Mouse (Mus musculus): ENCODE results near the gene Wnt2b.

Wnt2b gene

DNA sequence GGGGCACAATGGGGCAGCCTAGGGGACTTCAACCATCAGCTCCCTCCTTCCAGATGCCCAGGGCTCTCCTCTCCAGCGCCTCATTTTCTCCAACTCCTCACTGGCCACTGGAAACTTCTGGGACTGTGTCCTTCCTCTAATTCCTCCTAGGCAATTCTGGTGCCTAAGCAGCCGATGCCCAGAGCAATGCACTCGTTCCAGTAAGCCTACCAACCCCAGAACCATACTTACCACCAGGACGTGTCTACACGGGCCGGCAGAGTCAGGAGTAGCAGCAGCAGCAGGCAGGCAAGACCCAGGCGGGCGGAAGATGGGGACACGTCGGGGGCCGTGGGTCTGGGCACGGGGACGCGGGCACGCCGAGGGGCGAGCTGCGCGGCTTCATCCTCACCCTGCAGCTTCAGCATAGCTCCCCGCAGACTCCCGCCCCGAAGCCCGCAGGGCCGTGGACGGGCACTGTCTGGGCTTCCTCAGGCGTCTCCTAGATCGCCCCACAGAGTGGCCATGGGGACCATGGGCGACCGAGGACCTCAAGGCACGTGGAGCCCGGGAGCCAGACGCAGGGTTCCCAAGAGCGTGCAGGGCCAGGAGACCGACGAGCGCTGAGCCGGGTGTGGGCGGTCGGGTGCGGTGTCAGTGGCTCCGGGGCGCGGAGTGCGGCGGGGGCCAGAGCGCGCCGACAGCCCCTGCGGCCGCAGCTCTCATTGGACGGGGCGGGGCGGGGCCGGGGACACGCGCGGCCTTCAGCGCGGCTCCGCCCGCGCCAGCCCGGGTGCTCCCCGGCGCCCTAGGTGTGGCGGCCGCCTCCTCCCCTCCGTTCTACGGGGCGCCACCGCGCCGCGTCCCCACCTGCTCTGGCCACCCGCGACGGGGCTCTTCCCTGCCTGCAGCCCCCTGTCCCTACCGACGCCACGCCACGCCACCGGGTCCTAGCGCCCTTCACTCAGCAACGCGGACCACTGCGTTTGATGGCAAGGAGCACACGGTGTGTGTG lies at the start of gene Wnt2b:
Wnt2b (minus strand) TSS at position 856 of the 994 bp plus-strand sequence.
- no peak for DNase-seq (ENCODE audit: low read depth, low spot score)

- no peak for DNase-seq (ENCODE audit: low read depth, low spot score)
Measured at GRCm38 (mm10) chr3:105010681-105011339, 49.1 kb upstream of the Wnt2b start.

DNA sequence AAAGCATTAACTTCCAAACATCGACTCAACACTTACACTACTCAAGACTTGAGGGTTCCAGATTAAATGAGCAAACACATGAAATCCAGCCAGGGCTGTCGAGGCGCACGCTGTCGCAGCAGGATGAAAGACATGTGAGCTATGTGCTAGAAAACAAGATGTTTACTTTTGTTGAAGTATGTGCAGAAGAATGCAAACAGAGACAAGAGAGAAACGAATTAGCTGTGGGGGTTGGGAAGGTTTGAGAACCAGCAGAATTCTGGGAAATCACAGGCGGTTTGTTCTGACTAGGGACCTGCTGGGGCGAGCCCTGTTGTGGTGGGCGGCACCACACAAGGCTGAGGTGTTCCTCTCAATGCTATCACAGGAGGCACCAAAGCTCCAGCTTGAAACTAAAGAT lies 46.3 kb upstream of the Wnt2b start:
- DNase-seq (ENCODE audit: low read depth, low spot score): no peak

DNA sequence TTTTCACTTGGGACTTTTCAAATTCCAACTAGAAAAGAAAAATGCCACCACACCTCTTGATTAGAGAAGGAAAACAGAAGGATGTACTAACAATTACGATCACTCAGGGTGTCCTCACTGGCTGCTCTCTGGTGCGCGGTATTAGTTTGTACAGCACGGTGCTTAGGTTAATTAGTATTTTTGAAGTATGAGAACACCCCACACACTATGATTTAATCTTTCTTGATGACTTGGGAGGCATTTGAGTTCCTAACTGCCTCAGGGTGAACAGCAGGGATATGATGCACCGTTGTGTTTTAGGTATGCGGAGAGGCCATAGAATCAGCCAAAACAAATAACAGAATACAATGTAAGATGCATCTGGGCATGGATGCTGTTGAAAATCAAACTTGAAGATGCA lies 44.4 kb upstream of the Wnt2b start:
- DNase-seq (ENCODE audit: low read depth, low spot score): no peak

- DNase-seq (ENCODE audit: low read depth, low spot score): no peak
Measured at GRCm38 (mm10) chr3:105005561-105006065, 43.9 kb upstream of the Wnt2b start.

GRCm38 (mm10) chr3:105005011-105005410 lies 43.3 kb upstream of the Wnt2b start:
- no peak for DNase-seq (ENCODE audit: low read depth, low spot score)

DNA sequence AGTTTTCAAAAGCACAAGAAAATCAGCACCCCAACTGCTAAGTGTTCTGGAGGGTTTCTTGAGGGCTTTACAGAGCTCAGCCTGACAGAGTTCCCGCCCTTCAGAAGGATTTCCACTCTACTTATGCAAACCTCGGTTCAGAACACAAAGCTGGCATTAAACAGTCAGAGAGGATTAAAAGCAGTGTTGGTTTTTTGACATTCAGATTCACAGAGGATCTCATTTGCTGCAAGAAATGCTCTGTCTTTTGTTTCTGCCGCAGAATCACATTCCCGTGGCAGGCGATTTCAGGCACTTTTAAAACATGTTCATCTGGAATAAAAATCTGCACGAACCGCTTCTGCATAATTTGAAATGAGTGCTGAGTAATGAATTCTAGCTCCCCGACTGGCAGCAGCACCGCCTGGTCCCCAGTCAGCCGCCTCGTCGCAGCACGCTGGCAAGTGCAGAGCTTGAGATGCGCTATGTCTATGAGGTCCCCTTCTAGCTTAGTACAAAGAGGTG lies 42.3 kb upstream of the Wnt2b start:
- DNase-seq (ENCODE audit: low read depth, low spot score): no peak

- DNase-seq (ENCODE audit: low read depth, low spot score): no peak
Measured at GRCm38 (mm10) chr3:105001374-105001773, 39.7 kb upstream of the Wnt2b start.

DNA sequence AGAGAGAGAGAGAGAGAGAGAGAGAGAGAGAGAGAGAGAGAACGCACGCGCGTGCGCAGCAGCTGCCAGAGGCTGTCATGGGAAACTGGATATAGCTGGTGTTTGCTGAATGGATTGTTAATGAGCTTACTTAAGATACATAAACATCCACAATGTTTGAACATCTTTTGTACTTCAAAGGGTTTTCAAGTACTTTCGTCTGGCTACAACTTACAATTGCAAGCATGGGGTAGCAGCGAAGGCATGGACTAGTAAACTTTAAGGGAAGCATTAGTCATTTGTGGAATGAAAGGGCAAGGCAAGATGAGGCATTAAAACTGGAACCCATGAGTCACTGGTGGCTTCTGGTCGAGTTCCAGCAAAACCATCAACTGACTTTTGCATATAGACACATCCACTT lies 38.8 kb upstream of the Wnt2b start:
- DNase-seq (ENCODE audit: low read depth, low spot score): no peak

GRCm38 (mm10) chr3:104997563-104997962 lies 35.8 kb upstream of the Wnt2b start:
- DNase-seq (ENCODE audit: low read depth, low spot score): no peak

GRCm38 (mm10) chr3:104995707-104996106 lies 34.0 kb upstream of the Wnt2b start:
- no peak for DNase-seq (ENCODE audit: low read depth, low spot score)

GRCm38 (mm10) chr3:104994415-104994841 lies 32.7 kb upstream of the Wnt2b start:
- no peak for DNase-seq (ENCODE audit: low read depth, low spot score)

GRCm38 (mm10) chr3:104993800-104994199 lies 32.1 kb upstream of the Wnt2b start:
- DNase-seq (ENCODE audit: low read depth, low spot score): no peak

DNA sequence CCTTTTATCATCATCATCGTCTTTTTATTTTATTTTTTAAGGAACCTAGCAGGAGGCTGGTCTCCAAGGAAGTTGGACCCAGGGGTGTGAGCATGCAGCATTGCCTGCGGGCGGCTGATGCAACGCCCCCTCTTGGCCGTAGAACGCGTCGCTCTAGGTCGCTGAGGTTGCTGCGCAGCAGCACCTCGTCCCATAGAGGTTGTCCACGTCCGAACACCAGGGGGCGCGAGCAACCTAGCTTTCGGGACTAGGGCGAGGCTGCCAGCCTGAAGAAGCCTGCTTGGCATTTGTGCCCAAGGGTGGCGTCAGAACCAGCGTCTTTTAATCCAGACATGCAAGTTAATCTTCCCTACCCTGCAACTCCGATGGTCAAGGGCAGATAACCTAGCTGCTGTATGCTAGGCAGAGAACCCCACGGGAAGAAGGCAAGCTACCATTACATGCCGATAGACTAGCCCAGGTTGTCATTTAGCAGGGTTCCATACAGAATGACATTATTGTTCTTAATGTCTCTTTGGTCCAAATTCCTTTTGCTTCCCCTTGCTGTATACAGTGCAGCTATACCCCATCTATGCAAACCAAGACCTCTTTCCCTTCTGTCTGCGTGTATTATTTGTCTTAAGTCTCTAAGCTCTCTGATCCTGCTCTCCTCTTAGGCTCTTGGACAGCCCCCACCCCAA lies 31.1 kb upstream of the Wnt2b start:
- peak; percentile 12 for DNase-seq (ENCODE audit: low read depth, low spot score)

DNA sequence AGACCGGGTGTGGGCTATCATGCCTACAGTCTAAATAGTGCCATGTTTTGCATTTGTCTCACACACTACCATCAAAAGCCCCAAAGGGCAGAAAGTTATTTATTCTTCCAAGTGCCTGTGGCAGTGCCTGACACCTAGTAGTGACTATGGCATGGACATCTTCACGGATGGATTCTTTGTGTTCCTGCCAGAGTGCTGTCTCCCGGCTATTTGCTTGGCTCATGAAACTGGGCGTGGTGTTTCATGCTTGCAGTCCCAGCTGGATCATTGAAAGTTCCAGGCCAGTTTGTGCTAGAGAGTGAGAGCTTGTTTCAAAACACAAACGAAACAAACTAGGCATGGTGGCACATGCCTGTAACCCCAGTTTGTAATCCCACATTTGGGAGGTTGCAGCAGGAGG lies 30.0 kb upstream of the Wnt2b start:
- DNase-seq (ENCODE audit: low read depth, low spot score): no peak

- no peak for DNase-seq (ENCODE audit: low read depth, low spot score)
Measured at GRCm38 (mm10) chr3:104987884-104988283, 26.2 kb upstream of the Wnt2b start.

DNA sequence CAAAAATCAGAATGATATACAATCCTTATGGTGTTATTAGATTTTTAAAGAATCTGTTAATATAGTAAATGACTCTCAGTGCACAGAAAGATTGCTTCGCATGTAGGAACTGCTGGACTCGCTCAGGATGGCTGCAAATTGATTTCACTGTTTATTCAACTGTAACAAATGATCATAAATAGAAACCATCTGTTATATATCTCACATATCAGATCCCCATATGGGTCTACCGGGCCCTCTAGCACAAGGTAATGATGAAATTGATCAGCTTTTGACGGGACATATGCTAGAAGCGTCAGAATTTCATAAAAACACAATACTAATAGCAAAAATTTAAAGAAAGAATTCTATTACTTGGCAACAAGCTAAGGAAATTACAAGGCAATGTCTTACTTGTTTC lies 18.0 kb upstream of the Wnt2b start:
- DNase-seq (ENCODE audit: low read depth, low spot score): no peak

- DNase-seq (ENCODE audit: low read depth, low spot score): no peak
Measured at GRCm38 (mm10) chr3:104967548-104968300, 6.0 kb upstream of the Wnt2b start.

DNA sequence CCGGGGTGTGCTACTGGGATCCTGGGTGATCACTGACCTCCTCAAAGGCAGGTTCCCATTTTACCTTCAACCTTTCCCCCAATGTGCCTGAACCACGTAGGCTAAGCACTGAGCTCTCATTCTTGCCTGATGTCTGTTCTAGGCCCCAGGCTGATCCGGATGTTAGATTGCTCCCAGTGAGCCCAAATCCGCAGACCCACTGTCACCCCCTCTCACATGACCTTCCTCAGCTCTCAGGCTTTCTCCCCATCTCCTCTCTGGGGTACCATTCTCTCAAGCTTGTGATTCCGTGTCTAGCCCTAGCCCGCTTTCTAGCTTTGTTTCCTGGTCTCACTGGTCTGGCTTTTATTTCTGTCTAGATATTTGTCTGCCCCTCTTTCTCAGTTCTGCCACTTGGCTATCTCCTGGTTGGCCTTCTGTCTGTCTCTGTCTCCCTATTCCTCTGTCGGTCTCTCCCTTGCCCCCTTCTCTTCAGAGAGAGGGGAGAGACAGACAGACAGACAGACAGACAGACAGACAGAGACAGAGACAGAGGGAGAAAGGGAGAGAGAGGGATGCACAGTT lies 4.4 kb upstream of the Wnt2b start:
- no peak for DNase-seq (ENCODE audit: low read depth, low spot score)

DNA sequence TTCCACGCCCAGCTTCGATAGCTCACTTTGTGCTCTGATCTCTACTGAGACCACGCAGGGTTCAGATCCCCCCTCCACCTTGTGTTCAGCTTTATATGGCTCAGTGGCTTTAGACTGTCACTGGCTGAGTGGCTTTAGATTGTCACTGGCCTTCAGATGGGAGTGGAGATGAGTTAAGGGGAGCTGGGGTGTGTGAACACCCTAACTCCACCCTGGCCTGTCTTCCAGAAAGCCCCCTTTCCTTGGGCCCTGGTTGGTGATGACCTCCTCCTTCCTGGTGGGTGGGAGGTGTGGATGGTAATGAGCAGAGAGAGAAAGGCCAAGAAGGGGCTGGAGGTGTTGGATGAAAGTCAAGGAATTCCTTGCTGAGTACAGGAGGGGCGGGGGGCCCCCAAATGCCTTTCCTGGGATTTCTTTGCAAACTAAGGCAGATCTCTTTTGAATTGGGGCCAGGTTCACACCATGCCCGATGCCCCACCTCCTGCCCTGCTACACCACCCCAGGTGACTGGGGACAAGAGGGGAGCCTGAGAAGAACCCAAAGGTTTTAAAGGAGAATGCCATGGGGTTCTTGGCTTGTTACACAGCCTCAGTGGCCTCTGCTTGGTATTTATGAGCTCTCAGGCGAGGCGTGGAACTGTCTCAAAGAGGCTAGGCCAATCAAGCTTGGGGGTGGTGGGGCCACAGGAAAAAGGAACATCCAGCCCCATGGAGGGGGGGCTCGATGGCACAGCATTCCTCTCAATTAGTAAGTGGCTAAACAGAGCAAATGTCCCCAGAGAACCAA lies 3.5 kb upstream of the Wnt2b start:
- DNase-seq (ENCODE audit: low read depth, low spot score): no peak

Measured in c-Kit-negative CD71-positive TER-119-positive erythroid progenitor cells, embryonic 14.5 days (primary cell).